Mouse (Mus musculus): Measurements from ENCODE around the gene Sptbn4. TPM values are rescaled to one million over a fixed set of nuclear protein-coding genes. Genes with fewer than 3 reads are reported as not detected.

Gene Sptbn4
- total RNA-seq, 2 experiments from 2014 or later: 89.7 to 99.2 TPM

- intact Hi-C loops (cut with DNase I): no loop called here
- DNase-seq (ENCODE audit: extremely low spot score in 1 of 2, low spot score in 2 of 2): no peak
Observed at GRCm38 (mm10) chr7:27476098-27476635, 28.7 kb upstream of the Sptbn4 start.

GRCm38 (mm10) chr7:27475596-27475995, 28.1 kb upstream of the Sptbn4 start:
- DNase-seq (ENCODE audit: extremely low spot score in 1 of 2, low spot score in 2 of 2): no peak
- intact Hi-C loops (cut with DNase I): no loop called here

- intact Hi-C loops (cut with DNase I): loop anchor here (5.0 kb wide), 1 partner anchor 118 kb away; the partner anchor contains the start of gene Akt2
- DNase-seq (ENCODE audit: extremely low spot score in 1 of 2, low spot score in 2 of 2): peak; percentile 96 to 99
Observed at GRCm38 (mm10) chr7:27474490-27474954, 27.0 kb upstream of the Sptbn4 start.

- intact Hi-C loops (cut with DNase I): loop anchor here (5.0 kb wide), 1 partner anchor 118 kb away; the partner anchor contains the start of gene Akt2
Observed at GRCm38 (mm10) chr7:27473835-27474489, 26.5 kb upstream of the Sptbn4 start.

GRCm38 (mm10) chr7:27473156-27473834, 25.8 kb upstream of the Sptbn4 start, which contains the start of gene Sertad3:
Gene Sertad3, plus strand, starts transcription at chr7:27473768.
- intact Hi-C loops (cut with DNase I): loop anchor here (5.0 kb wide), 1 partner anchor 119 kb away; the partner anchor contains the start of gene Akt2
- DNase-seq (ENCODE audit: extremely low spot score in 1 of 2, low spot score in 2 of 2): peak; percentile 98 to 100

More at GRCm38 (mm10) chr7:27473835-27474489, 26.5 kb upstream of the Sptbn4 start:
- DNase-seq (ENCODE audit: extremely low spot score in 1 of 2, low spot score in 2 of 2): no peak

GRCm38 (mm10) chr7:27472596-27472995, 25.1 kb upstream of the Sptbn4 start:
- intact Hi-C loops (cut with DNase I): loop anchor here (5.0 kb wide), 1 partner anchor 120 kb away; the partner anchor contains the start of gene Akt2
- DNase-seq (ENCODE audit: extremely low spot score in 1 of 2, low spot score in 2 of 2): no peak

GRCm38 (mm10) chr7:27471390-27472120, 24.1 kb upstream of the Sptbn4 start:
- intact Hi-C loops (cut with DNase I): loop anchor here (5.0 kb wide), 1 partner anchor 121 kb away; the partner anchor contains the start of gene Akt2

GRCm38 (mm10) chr7:27467648-27468047, 20.2 kb upstream of the Sptbn4 start:
- no peak for DNase-seq (ENCODE audit: extremely low spot score in 1 of 2, low spot score in 2 of 2)
- intact Hi-C loops (cut with DNase I): no loop called here

More at GRCm38 (mm10) chr7:27471390-27472120, 24.1 kb upstream of the Sptbn4 start:
- DNase-seq (ENCODE audit: extremely low spot score in 1 of 2, low spot score in 2 of 2): no peak

- intact Hi-C loops (cut with DNase I): no loop called here
- no peak for DNase-seq (ENCODE audit: extremely low spot score in 1 of 2, low spot score in 2 of 2)
Observed at GRCm38 (mm10) chr7:27460477-27460876, 13.0 kb upstream of the Sptbn4 start.

- intact Hi-C loops (cut with DNase I): no loop called here
- no peak for DNase-seq (ENCODE audit: extremely low spot score in 1 of 2, low spot score in 2 of 2)
Observed at GRCm38 (mm10) chr7:27459640-27460039, 12.2 kb upstream of the Sptbn4 start.

- intact Hi-C loops (cut with DNase I): no loop called here
Observed at GRCm38 (mm10) chr7:27458614-27459013, 11.1 kb upstream of the Sptbn4 start.

GRCm38 (mm10) chr7:27455273-27455672, 7.8 kb upstream of the Sptbn4 start:
- DNase-seq (ENCODE audit: extremely low spot score in 1 of 2, low spot score in 2 of 2): no peak
- intact Hi-C loops (cut with DNase I): no loop called here

More at GRCm38 (mm10) chr7:27458614-27459013, 11.1 kb upstream of the Sptbn4 start:
- no peak for DNase-seq (ENCODE audit: extremely low spot score in 1 of 2, low spot score in 2 of 2)

GRCm38 (mm10) chr7:27454461-27455121, 7.1 kb upstream of the Sptbn4 start:
- intact Hi-C loops (cut with DNase I): no loop called here
- no peak for DNase-seq (ENCODE audit: extremely low spot score in 1 of 2, low spot score in 2 of 2)

GRCm38 (mm10) chr7:27452206-27452770, 4.8 kb upstream of the Sptbn4 start:
- intact Hi-C loops (cut with DNase I): no loop called here
- no peak for DNase-seq (ENCODE audit: extremely low spot score in 1 of 2, low spot score in 2 of 2)

- intact Hi-C loops (cut with DNase I): no loop called here
- DNase-seq (ENCODE audit: extremely low spot score in 1 of 2, low spot score in 2 of 2): no peak
Observed at GRCm38 (mm10) chr7:27451359-27451758, 3.9 kb upstream of the Sptbn4 start.

- intact Hi-C loops (cut with DNase I): no loop called here
Observed at GRCm38 (mm10) chr7:27449256-27449862, 1.9 kb upstream of the Sptbn4 start.

GRCm38 (mm10) chr7:27448421-27449206, 1.1 kb upstream of the Sptbn4 start:
- intact Hi-C loops (cut with DNase I): no loop called here

More at GRCm38 (mm10) chr7:27449256-27449862, 1.9 kb upstream of the Sptbn4 start:
- peak; percentile 47 to 74 for DNase-seq (ENCODE audit: extremely low spot score in 1 of 2, low spot score in 2 of 2)

More at GRCm38 (mm10) chr7:27448421-27449206, 1.1 kb upstream of the Sptbn4 start:
- DNase-seq (ENCODE audit: extremely low spot score in 1 of 2, low spot score in 2 of 2): peak in 1 of 2 experiments; percentile 64
